Mouse (Mus musculus) natural killer cell, adult 2 months (primary cell): ENCODE data around the gene Slc28a1.

Experiments
- DNase-seq, 2 experiments: peaks; one replicate each; pipeline ENCODE4 v3.0.0; 2022; ENCODE audit warnings: low spot score in 2 of 2

Gene Slc28a1

DNA sequence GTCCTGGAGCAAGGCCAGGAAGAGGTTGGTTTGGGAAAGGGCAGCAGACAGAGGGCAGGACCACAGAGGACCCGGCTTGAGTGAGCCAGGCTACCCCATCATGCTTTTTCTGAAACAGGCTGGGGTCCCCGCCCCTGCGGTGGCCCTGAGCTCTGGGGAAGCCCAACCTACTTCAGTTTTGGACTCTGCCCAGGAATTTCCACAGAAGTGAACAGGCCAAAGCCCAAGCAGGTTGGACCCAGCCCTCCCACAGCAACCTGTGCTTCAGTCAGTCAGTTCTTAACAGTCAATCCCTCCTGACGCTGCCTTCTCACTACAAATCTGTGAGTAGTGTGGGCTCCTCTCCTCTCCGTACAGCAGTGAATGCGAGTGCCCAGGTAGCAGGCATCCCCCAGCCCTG is at the start of gene Slc28a1:
Slc28a1 (plus strand) TSS at position 245 of the 400 bp plus-strand sequence.
- DNase-seq, result no peak

DNA sequence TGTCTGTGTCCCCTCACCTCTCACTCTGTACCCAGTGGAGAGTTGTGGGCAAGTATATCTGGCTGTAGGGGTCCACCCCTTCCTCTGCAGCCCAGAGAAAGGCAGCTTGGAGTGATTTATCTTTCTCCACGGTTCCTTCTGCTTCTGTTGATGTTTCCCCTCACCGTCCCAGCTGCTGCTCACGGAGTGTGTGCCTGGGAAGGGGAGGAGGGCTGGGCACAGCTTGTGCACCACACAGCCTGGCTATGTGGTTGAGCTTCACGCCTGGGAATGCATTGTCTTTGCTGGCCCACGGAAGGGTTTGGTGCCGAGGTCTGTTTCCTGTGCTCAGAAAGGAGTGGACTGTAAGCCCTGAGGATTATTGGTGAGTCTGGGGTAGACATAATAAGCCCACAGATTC is 47.9 kb upstream of the Slc28a1 start:
- DNase-seq, result no peak

DNA sequence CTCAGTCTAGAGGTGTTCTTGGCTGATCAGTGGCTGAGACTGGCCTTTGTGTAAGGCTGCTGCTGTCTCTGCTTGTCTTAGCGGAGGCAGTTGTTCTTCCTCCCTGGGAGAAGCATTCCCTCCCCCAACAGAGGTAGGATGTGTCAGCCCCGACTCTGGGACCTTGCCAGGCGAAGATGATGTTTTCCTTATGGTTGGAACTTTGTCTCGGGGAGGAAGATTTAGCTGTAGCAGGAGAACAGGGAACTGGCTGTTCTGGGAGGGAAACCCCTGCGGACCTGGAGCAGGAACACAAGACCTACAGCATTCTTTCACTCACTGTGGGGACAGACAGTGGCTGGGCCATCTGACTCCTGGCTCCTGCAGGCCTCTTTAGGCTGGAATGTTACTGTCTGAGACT is 42.1 kb upstream of the Slc28a1 start:
- no peak for DNase-seq

DNA sequence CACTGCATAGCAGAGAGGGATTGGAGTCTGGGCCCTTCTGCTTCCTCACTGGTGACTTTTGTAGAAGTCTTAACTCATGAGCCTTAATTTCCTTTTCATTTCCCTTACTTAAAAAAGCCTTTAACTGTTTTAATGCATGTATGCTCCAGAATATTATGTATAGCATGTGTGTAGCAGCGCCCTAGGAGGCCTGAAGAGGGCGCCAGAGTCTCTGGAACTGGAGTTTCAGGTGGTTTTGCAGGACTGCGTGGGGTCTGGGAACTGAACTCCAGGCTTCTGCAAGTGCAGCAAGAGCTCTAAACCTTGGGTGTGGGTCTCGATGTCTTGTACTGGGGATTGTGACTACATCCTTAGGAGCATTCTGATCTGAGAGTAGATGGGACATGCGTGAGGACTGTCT is 41.3 kb upstream of the Slc28a1 start:
- no peak for DNase-seq

DNA sequence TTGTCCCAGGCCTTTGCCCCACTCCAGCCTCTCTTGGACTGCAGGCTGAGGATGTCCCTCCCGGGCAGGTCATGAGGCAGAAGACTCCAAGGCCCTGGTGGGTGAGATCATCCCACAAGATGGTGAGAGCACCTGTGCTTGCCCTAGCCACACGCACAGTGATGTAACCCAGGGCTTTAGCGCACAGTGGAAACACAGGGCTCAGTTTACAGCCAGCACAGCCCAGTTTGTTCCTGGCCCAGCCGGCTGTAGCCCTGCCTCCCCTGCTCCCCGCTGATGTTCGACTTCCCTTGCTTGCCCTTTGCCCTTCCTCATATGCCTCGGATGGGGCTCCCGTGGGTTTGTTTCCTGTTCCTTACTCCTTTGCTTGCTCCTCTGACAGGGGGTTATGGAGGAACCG is 40.1 kb upstream of the Slc28a1 start:
- no peak for DNase-seq

DNA sequence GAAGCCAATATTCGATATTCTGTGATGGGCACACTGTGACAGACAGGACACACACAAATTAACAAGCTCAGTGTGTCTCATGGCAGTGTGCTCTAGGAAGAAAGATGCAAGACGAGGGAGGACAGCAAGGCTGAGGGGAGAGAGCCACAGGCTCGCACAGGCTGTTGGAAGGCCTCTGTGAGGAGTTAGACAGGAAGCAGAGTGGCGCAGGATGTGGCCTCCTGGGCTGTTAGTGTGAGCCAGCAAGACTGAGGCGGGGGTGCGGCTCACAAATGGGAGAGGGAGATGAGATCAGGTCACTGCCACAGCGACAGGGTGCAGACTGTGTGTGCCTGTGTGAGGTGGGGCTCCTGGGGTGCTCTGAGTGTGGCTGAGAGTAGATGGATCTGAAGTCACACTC is 39.3 kb upstream of the Slc28a1 start:
- DNase-seq, result peak; percentile 60 to 65

DNA sequence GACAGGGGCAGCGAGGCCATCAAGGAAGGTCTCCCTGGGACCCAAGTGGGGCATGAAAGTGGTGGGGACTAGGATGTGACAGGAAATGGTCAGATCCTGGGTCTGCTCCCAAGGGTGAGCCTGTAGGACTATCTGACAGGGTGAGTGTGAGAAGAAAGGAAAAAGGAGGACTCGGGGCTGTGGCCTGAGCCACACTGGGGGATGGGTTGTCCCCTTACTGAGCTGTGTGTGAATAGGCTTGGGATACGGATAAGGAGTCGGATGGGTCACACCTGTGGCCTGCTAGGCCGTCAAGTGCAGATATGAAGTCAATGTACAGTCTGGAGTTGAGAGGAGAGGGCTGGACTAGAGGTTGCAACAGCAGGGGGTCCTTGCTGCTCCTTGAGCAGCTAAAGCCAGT is 38.9 kb upstream of the Slc28a1 start:
- no peak for DNase-seq

DNA sequence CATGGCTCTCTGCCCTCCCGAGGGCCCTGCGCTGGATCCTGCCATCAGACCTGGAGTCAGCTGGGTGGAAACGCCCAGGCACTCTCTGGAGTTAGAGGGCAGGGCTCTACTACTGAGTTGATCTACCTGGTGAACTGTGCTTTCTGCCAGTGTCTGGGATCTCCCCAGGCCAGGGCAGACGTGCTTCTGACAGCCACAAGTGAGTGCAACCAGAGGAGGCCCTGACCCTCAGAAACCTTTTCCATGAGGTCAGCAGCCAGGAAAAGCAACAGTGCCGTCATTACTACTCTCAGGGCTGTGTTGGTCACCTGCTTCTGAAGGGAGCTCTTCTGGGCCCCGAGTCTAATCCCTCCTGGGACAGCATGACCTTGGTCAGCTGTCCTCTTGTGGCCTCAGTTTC is 37.6 kb upstream of the Slc28a1 start:
- DNase-seq, result no peak

DNA sequence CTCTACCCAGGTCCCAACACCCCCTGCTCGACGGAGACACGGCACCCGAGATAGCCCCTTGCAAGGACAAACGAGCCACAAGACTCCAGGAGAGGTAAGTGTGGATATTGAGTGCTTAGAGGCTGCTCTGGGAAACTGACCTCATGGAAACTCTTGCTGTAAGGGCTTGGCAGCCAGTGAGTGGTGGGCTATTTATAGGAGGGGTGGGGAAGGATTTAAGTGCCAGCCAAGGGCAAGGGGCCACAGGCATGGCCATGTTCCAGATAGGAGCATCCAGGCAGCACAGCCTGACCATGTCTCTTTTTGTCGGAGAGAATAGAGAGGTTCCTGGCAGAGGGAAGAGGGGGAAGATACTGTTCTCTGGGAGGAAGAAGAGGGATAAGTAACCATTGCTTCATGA is 35.9 kb upstream of the Slc28a1 start:
- no peak for DNase-seq

DNA sequence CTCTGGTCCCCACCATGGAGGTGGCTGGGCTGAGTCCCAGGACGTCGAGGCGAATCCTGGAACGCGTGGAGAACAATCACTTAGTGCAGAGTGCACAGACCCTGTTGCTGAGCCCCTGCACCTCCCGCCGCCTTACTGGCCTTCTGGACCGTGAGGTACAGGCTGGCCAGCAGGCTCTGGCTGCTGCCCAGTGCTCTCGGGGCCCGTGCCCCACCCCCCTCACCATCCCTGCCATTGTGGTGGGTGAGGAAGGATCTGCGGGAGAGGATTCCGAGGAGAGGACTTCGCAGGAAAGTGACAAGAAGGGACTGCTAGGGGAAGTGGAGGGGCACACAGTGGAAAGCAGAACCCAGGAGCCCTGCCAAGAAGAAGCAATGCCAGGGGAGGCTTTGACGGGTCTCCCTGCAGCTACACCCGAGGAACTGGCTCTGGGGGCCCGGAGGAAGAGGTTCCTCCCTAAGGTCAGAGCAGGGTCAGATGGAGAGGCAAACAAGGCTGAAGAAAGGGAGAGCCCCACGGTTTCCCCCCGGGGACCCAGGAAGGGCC is 21.1 kb upstream of the Slc28a1 start:
- no peak for DNase-seq

DNA sequence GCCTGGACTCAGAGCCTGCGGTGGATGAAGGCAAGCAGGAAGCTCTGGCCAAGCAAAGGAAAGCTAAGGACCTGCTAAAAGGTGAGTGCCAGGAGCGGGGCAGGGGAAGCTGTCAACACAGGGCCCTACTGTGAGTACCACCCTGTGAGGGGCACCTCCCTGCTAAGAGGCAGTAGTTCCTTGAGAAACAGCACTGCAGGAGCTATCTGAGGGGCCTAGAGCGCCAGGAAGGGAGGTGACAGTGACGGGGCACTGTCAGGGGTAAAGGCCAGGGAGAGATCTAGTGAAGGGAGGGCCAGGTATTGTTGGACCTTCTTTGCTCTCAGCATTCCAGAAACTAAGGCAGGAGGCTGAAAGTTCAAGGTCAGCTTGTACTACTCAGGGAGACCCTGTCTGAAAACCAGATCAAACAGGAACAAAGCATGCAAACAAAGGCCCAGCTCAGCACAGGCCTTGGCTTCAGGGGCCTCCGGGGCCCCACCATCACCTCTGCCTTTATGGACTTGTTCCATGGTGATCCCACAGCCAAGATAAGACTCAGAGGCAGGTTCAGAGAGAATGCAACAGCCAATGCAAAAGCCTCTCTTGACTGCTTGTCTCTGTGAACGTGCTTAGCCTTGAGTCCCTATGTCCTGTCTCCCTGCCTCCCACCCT is 20.4 kb upstream of the Slc28a1 start:
- DNase-seq, result no peak

DNA sequence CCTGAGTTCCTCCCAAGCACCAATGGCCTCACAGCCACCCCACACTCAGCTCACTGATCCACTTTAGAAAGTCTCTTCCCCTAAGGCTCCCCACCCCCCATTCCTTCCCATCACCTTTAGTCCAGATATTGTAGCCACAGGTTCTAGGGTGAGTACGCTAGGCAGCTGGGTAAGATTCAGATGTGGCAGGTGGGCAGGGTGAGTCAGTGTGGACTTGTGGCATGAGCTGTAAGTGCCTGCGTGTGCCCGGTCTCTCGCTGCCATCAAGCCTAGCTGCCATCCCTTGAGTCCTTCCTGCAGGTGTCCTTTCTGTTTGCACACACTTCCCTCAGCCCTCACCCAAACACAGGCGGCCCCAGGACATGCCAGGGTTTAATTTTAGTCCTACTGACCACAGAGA is 14.3 kb upstream of the Slc28a1 start:
- no peak for DNase-seq

DNA sequence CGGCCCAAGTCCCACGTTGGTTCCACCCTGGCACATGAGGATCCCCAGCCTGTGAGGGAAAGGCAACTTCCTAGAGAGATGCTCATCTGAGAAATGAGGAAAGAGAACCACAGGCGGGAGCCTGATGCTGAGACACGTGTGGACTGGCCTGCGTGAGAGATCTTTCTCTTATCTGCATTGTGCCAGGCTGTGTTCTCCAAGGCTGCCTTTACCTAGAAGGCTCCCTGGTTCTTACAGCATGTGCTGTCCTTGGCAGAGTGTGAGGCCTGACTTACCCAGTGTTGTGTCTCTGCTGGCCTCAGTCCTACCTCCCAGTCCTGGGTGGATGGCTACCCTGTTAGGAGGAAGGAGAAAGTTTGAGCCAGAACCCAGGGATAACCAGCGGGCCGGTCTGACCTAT is 11.7 kb upstream of the Slc28a1 start:
- no peak for DNase-seq

DNA sequence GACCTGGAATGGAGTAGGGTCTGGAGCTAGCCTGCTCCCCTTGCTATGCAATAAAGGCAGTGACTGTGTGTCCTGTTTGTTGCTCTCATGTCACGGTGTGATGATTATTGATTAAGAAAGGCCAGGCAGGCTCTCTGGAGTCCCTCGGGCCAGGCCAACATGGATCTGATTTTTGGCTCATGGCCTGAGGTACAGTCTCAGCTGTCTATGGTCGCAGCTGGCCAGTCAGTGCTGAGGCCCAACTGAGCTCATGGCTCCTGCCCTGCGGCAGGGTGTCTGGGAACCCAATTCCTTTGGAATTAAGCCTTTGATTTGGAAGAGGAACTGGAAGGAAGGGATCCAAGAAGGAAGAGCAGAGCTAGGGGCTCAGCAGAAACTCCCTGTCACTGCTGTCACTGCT is 9.1 kb upstream of the Slc28a1 start:
- no peak for DNase-seq

DNA sequence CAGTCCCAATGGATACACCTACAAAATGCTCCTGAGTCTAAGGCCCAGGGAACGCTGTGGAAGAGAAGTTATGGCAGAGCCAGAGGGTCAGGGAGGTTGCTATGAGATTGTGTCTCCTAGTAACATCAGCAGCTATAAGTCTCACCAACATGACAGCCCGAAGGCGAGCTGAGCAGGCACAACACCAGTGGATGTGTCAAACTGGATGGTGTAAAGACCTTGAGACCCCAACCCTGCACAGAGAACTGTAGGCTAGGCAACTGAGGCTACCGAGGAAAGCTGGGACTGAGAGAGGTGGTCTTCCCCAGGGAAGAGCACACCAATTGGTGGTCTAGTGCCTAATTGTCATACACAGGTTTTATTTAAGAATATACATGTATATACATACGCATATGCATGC is 6.4 kb upstream of the Slc28a1 start:
- no peak for DNase-seq

DNA sequence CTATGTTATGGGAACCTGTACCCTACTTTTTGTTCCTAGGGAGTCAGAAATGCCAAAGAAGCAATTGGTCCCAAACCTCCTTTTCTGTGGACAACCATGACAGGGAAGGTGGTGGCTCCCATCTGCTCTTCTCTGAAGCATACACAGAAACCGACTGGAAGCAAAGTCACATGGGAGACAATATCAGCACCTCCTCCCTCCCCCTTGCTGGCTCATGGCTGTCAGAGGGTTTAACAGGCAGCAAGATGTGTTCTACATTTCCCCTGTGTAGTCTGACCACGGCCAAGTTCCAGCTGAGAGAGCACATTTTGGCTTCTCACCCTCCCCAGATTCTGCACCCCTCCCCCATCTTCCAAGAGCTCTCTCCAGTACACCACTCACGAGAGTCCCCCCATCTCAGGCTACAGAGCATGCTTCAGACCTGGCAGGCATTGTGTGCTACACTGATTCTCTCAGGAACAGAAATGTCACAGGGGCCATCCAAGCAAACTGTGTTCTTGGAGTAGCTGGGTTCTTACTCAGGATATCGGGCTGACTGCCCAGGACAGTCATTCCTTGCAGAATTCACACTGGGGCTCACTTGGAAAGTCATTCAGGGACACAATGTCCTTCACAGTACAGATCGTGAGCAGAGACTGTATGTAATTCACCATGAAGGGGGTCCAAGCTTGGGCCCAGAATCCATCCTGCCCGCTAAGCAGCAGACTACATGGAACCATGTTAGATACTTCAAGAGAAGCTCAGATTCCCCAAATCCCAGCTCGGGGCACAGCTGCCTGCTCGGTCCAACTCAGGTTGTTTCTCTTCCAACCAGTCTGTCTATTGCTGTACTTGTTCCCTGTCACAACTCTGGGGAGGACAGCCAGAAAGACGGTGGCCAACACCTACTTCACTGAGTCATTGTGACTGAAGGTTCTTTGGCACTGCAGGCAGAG is 4.6 kb upstream of the Slc28a1 start:
- DNase-seq, result no peak

DNA sequence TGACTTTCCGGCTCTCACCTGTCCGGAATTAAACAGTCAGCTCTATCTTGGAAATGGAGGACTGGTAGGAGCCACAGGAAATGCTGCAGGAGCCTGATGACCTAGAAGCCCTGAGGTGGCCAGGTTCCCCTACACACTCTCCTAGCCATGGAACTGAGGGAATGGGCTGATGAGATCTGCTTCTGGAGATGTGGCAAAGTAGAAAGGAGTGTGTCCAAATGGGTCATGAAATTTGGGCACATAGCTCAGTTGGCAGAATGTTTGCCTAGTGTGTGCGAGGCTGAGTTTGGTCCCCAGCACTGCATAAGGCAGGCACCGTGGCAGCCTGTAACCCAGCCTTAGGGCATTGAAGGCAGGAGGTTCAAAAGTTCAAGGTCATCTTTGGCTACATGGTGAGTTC is 3.8 kb upstream of the Slc28a1 start:
- DNase-seq, result no peak

DNA sequence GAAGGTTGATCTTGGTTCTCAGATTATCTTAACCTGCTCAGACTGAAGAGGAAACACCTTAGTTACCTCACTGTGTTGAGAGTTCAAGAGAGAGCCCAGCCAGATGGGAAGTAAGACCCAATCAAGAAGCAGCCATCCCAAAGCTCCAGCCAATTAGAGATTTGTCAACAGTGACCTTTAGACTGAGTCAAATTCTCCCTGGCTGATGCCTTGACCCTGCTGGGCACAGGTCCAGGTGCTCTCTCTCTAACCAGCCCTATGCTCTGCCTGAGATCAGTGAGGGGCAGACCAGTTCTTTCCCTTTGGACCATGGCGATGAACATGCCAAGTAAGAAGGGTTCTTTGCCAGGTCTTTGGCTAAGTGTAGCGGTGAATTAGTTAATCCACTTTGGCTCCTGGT is 2.9 kb upstream of the Slc28a1 start:
- no peak for DNase-seq

DNA sequence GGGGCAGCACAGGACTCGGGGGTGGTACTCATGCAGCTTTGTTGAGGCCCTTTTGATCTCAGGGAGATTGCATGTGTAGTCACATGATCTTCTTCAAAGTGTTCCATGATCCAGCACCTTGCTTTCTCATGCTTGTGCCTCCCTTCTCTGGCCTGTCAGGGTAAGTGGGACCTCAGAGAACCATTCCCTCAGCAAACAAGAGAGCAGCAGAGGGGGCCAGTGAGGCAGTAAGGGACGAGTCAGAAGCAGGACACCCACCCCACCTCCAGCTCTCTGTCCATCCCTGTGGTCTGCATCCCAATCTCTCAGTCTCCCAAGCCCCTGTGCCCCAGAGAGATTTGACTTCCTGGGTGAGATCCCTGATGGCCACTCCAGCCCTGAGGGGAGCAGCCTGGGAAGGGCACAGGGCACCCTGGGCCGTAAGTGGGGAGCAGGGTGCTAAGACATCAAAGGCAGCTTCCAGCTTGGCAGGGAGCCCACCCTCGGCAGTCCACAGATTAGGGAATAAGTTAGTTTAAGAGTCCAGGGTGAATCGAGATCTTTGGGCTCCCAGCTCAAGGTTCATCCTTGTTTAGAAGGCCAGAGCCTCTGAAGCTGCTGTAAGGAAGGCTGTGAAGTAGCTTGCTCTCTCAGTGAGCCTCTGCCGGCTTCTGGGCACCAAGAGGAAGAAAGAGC is 1.8 kb upstream of the Slc28a1 start:
- DNase-seq, result no peak

DNA sequence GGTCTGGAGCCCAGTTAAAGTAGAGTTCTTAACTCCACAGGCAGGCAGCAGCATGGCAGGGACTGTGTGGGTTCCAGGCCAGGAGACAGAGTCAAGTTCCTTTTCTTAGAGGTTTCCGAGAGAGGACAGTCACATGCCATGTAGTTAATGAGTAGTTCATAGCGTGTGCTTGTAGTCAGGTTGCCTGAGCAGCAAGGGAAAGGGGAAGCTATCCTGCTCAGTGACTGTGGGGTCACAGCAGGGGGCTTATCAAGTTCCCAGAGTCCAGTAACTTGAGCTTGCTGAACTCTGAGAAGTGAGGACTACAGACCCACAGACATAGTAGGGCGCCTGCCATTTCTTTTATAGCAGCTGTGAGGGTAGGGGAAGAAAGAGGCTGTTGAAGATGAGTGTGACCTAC is 6.5 kb downstream of the Slc28a1 start:
- no peak for DNase-seq

DNA sequence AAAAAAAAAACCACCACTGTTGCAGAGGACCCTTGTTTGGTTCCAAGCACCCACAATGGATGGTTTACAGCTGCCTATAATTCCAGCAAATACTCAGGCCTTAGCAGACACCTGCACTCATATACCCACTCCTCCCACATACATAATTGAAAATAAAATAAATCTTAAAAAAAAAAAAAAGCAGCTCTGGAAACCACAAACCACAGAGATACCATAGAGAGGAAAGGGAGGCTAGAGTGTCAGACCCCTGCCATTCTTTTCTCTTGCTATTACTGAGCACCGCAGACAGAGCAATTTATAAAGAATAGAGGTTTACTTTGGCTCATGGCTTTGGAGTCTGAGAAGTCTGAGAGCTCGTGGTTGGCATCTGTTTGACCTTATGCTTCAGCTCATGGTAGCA is 8.2 kb downstream of the Slc28a1 start:
- no peak for DNase-seq

DNA sequence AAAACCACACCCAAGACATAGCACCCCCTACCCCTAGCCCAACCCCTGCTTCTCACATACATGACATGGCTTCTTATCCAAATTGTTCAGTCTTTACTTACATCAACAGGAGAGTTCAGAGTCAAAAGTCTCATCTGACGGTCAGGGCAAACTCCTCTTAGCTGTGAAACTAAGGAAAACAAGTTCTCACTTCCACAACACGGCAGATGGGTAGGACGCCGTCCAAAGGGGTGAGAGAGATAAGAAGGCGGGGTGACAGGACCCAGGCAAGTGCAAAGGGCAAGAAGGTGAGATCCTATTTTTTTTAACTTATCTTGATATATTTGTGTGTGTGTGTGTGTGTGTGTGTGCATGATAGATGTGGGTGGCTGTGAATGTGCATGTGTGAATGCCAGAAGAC is 9.0 kb downstream of the Slc28a1 start:
- DNase-seq, result no peak

DNA sequence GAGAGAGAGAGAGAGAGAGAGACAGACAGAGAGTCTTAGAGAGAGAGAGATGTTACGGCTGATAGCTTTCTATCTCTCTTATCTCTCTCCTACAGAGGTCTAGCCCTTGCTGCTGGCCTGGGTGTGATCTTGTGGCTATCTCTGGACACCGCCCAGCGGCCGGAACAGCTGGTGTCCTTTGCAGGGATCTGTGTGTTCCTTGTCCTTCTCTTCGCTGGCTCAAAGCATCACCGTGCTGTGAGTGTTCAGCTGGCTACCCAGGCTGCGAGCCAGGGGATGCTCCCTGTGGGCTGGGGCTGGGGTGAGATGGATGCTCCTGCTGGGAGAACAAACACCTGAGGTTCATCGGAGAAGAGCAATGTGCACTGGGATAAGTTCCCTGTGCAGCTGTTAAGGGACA is 10.2 kb downstream of the Slc28a1 start:
- DNase-seq, result no peak
